Mouse (Mus musculus): ENCODE results near the gene Uba52.

- no peak for TF ChIP-seq POLR2A (IDR thresholded peaks at IDR 0.05; ENCODE audit: control insufficient read depth, low read depth, low read length)
- TF ChIP-seq CTCF (IDR thresholded peaks at IDR 0.05; ENCODE audit: control insufficient read depth, insufficient read depth, insufficient replicate concordance, low read depth, low read length), result no peak; the same call in 1 of the 2 replicates
These were observed 47.7 kb upstream of the Uba52 start for GRCm38 (mm10) chr8:70558334-70558733.

Data from testis, adult 2 months (tissue).